Mouse (Mus musculus) limb, embryonic 15.5 days (tissue): Measurements from ENCODE around the gene Spef1. TPM values are rescaled to one million over a fixed set of nuclear protein-coding genes. Genes with fewer than 3 reads are reported as not detected.

ENCODE experiments used
- ATAC-seq: fragments of 200-750 bp; cut with Nextera tagmentation; 2 replicates; pipeline ENCODE4 v1.8.0; 2017; ENCODE audit warnings: low read depth, moderate TSS enrichment; ENCODE audit not compliant: insufficient number of reproducible peaks, low FRiP score, low TSS enrichment
- H3K27ac ChIP-seq: fragments of 300-500 bp; sonication (generic); 2 replicates; pipeline ENCODE4 v1.5.1; 2015; ENCODE audit warnings: moderate library complexity, mild to moderate bottlenecking, inconsistent platforms
- H3K27me3 ChIP-seq: fragments of 300-500 bp; sonication (generic); 2 replicates; pipeline ENCODE4 v1.6.1; 2015; ENCODE audit warnings: inconsistent platforms
- H3K36me3 ChIP-seq: fragments of 300-500 bp; sonication (generic); 2 replicates; pipeline ENCODE4 v1.6.1; 2015; ENCODE audit warnings: inconsistent platforms
- H3K4me1 ChIP-seq: fragments of 300-500 bp; sonication (generic); 2 replicates; pipeline ENCODE4 v1.6.1; 2015; ENCODE audit warnings: inconsistent platforms
- H3K4me2 ChIP-seq: fragments of 300-500 bp; sonication (generic); 2 replicates; pipeline ENCODE4 v1.6.1; 2015; ENCODE audit warnings: mild to moderate bottlenecking, inconsistent platforms
- H3K4me3 ChIP-seq: fragments of 300-500 bp; sonication (generic); 2 replicates; pipeline ENCODE4 v1.5.1; 2015; ENCODE audit warnings: mild to moderate bottlenecking, inconsistent platforms
- H3K9ac ChIP-seq: fragments of 300-500 bp; sonication (generic); 2 replicates; pipeline ENCODE4 v1.6.1; 2015; ENCODE audit warnings: inconsistent platforms
- H3K9me3 ChIP-seq: fragments of 300-500 bp; sonication (generic); 2 replicates; pipeline ENCODE4 v1.6.1; 2016; ENCODE audit warnings: inconsistent platforms
- WGBS: fragments of 180-500 bp; shearing (Covaris S2); methylation state at CpG from one replicate; pipeline ENCODE4 v1.1.7; 2015; 5-methylcytosine and 5-hydroxymethylcytosine counted together
- polyA plus RNA-seq: library from polyadenylated mRNA; unstranded; fragments of >200 nt; fragmentation: Nextera tagmentation; extraction: Ambion mirVana; gene quantifications from 2 replicates; pipeline ENCODE4 v1.2.1, GENCODE M21; 2015

The Spef1 gene
- polyA plus RNA-seq, 1 experiment from 2014 or later: 6.1 TPM

GRCm38 (mm10) chr2:131166172-131166571 is 20.9 kb downstream of the Spef1 start:
- H3K4me1 ChIP-seq: peaks cover 6% of the 10 kb centered on the region; the same call in 1 of the 2 replicates
- no peak overlapping the region for H3K9ac ChIP-seq
- WGBS: 87% methylated on average over 2 of the region's 2 CpGs
- no peaks in the 10 kb centered on the region for H3K36me3 ChIP-seq
- H3K4me3 ChIP-seq: no peak overlapping the region
- H3K4me2 ChIP-seq: no peak overlapping the region
- H3K27ac ChIP-seq: no peak overlapping the region
- no peak for ATAC-seq
- H3K27me3 ChIP-seq: peaks cover 16% of the 10 kb centered on the region
- H3K9me3 ChIP-seq: no peaks in the 10 kb centered on the region

- Histone ChIP-seq H3K4me2 (no peak overlapping the region), H3K27ac (no peak overlapping the region), H3K27me3 (no peaks in the 10 kb centered on the region), H3K9ac (no peak overlapping the region), H3K4me3 (no peak overlapping the region), H3K9me3 (no peaks in the 10 kb centered on the region), H3K4me1 (peaks cover 6% of the 10 kb centered on the region), H3K36me3 (no peaks in the 10 kb centered on the region)
- no peak for ATAC-seq
- WGBS: 59% methylated on average over 7 of the region's 7 CpGs
Observed at GRCm38 (mm10) chr2:131163924-131164323, 23.2 kb downstream of the Spef1 start.

- Histone ChIP-seq H3K9me3 (no peaks in the 10 kb centered on the region), H3K36me3 (no peaks in the 10 kb centered on the region), H3K4me1 (peaks cover 18% of the 10 kb centered on the region), H3K27ac (peak overlapping the region; percentile 89), H3K4me2 (peak overlapping the region; percentile 86), H3K9ac (peak overlapping the region; percentile 68), H3K4me3 (peak overlapping the region; percentile 71), H3K27me3 (no peaks in the 10 kb centered on the region)
- 1% methylated on average over 17 of the region's 17 CpGs for WGBS
- ATAC-seq: no peak
Observed at GRCm38 (mm10) chr2:131160671-131161111, 26.4 kb downstream of the Spef1 start.

- H3K9ac ChIP-seq: peak within 1 kb of the TSS; percentile 68
- ATAC-seq: peak; percentile 98
- no peaks in the 10 kb centered on the region for H3K36me3 ChIP-seq
- peak within 1 kb of the TSS; percentile 71 for H3K4me3 ChIP-seq
- peak within 1 kb of the TSS; percentile 89 for H3K27ac ChIP-seq
- no peaks in the 10 kb centered on the region for H3K27me3 ChIP-seq
- WGBS: under 1% methylated on average over 54 of the region's 54 CpGs
- H3K4me2 ChIP-seq: peak within 1 kb of the TSS; percentile 86
- peaks cover 18% of the 10 kb centered on the region for H3K4me1 ChIP-seq
- H3K9me3 ChIP-seq: no peaks in the 10 kb centered on the region
Observed at GRCm38 (mm10) chr2:131159938-131160581, 27.0 kb downstream of the Spef1 start, which contains the start of gene 1700037H04Rik. 1700037H04Rik (minus strand) TSS chr2:131160081.

GRCm38 (mm10) chr2:131159491-131159910 is 27.6 kb downstream of the Spef1 start:
- Histone ChIP-seq H3K4me2 (peak overlapping the region; percentile 86), H3K9ac (peak overlapping the region; percentile 57), H3K4me1 (peaks cover 18% of the 10 kb centered on the region), H3K36me3 (no peaks in the 10 kb centered on the region), H3K27ac (peak overlapping the region; percentile 74; the same call in 1 of the 2 replicates), H3K9me3 (no peaks in the 10 kb centered on the region), H3K27me3 (no peaks in the 10 kb centered on the region), H3K4me3 (peak overlapping the region; percentile 71)
- peak; percentile 20 for ATAC-seq
- under 1% methylated on average over 18 of the region's 18 CpGs for WGBS

GRCm38 (mm10) chr2:131156987-131157386 is 30.1 kb downstream of the Spef1 start:
- no peaks in the 10 kb centered on the region for H3K9me3 ChIP-seq
- 91% methylated on average over 7 of the region's 7 CpGs for WGBS
- H3K4me3 ChIP-seq: no peak overlapping the region
- H3K9ac ChIP-seq: no peak overlapping the region
- H3K27ac ChIP-seq: no peak overlapping the region
- H3K27me3 ChIP-seq: no peaks in the 10 kb centered on the region
- H3K4me2 ChIP-seq: no peak overlapping the region
- no peak for ATAC-seq
- peaks cover 16% of the 10 kb centered on the region for H3K4me1 ChIP-seq
- H3K36me3 ChIP-seq: peaks cover 14% of the 10 kb centered on the region

- Histone ChIP-seq H3K9me3 (no peaks in the 10 kb centered on the region), H3K27ac (no peak overlapping the region), H3K4me1 (peaks cover 12% of the 10 kb centered on the region), H3K4me2 (no peak overlapping the region), H3K9ac (no peak overlapping the region), H3K27me3 (no peaks in the 10 kb centered on the region), H3K36me3 (peaks cover 42% of the 10 kb centered on the region), H3K4me3 (no peak overlapping the region)
- no peak for ATAC-seq
- 91% methylated on average over 4 of the region's 4 CpGs for whole genome bisulfite sequencing
Observed at GRCm38 (mm10) chr2:131154036-131154435, 33.0 kb downstream of the Spef1 start.

GRCm38 (mm10) chr2:131152166-131152730 is 34.8 kb downstream of the Spef1 start:
- H3K27me3 ChIP-seq: no peaks in the 10 kb centered on the region
- peaks cover 60% of the 10 kb centered on the region for H3K36me3 ChIP-seq

GRCm38 (mm10) chr2:131149254-131149578 is 37.9 kb downstream of the Spef1 start:
- Histone ChIP-seq H3K4me1 (peaks cover 2% of the 10 kb centered on the region; the same call in 1 of the 2 replicates), H3K4me3 (no peak overlapping the region), H3K4me2 (no peak overlapping the region), H3K27me3 (no peaks in the 10 kb centered on the region), H3K27ac (no peak overlapping the region), H3K36me3 (peaks cover 90% of the 10 kb centered on the region), H3K9ac (no peak overlapping the region), H3K9me3 (no peaks in the 10 kb centered on the region)
- no peak for ATAC-seq
- WGBS: 87% methylated on average over 3 of the region's 3 CpGs

More at GRCm38 (mm10) chr2:131152166-131152730, 34.8 kb downstream of the Spef1 start:
- no peak for ATAC-seq
- WGBS: 92% methylated on average over 7 of the region's 7 CpGs
- Histone ChIP-seq H3K4me1 (peaks cover under 1% of the 10 kb centered on the region; the same call in 1 of the 2 replicates), H3K4me3 (no peak overlapping the region), H3K9ac (no peak overlapping the region), H3K27ac (no peak overlapping the region), H3K4me2 (no peak overlapping the region), H3K9me3 (no peaks in the 10 kb centered on the region)

- H3K27ac ChIP-seq: no peak overlapping the region
- no peak overlapping the region for H3K9ac ChIP-seq
- WGBS: 82% methylated on average over 8 of the region's 8 CpGs
- H3K4me3 ChIP-seq: no peak overlapping the region
- H3K4me2 ChIP-seq: no peak overlapping the region
- peaks cover 2% of the 10 kb centered on the region; the same call in 1 of the 2 replicates for H3K4me1 ChIP-seq
- peaks cover 94% of the 10 kb centered on the region for H3K36me3 ChIP-seq
- H3K9me3 ChIP-seq: no peaks in the 10 kb centered on the region
- H3K27me3 ChIP-seq: no peaks in the 10 kb centered on the region
- no peak for ATAC-seq
Observed at GRCm38 (mm10) chr2:131148353-131149253, 38.5 kb downstream of the Spef1 start.

GRCm38 (mm10) chr2:131147043-131147365 is 40.1 kb downstream of the Spef1 start:
- no peak overlapping the region for H3K4me2 ChIP-seq
- peaks cover 10% of the 10 kb centered on the region for H3K4me1 ChIP-seq
- no peak overlapping the region for H3K9ac ChIP-seq
- ATAC-seq: no peak
- H3K9me3 ChIP-seq: no peaks in the 10 kb centered on the region
- no peak overlapping the region for H3K27ac ChIP-seq
- H3K27me3 ChIP-seq: no peaks in the 10 kb centered on the region
- 92% methylated on average over 8 of the region's 8 CpGs for WGBS
- H3K4me3 ChIP-seq: no peak overlapping the region
- peaks cover 94% of the 10 kb centered on the region for H3K36me3 ChIP-seq
